Mouse (Mus musculus) megakaryocyte, embryonic 14.5 days (primary cell): Measurements from ENCODE around the gene Wfdc15b.

Experiments used
- FLI1 ChIP-seq: IDR thresholded peaks from 2 replicates; pipeline ENCODE4 v1.6.1; 2012; ENCODE audit warnings: low read length, inconsistent platforms, mixed read lengths
- GATA1 ChIP-seq: IDR thresholded peaks from 3 replicates; pipeline ENCODE4 v1.6.1; 2012; ENCODE audit warnings: mixed read lengths, low read length, inconsistent platforms, borderline replicate concordance

- TF ChIP-seq FLI1 (no peak), GATA1 (no peak)
Measured at GRCm38 (mm10) chr2:164180770-164181169, 40.7 kb downstream of the Wfdc15b start.
